ENCODE assay signal across 9 mouse cellular contexts in the genomic region with DNA sequence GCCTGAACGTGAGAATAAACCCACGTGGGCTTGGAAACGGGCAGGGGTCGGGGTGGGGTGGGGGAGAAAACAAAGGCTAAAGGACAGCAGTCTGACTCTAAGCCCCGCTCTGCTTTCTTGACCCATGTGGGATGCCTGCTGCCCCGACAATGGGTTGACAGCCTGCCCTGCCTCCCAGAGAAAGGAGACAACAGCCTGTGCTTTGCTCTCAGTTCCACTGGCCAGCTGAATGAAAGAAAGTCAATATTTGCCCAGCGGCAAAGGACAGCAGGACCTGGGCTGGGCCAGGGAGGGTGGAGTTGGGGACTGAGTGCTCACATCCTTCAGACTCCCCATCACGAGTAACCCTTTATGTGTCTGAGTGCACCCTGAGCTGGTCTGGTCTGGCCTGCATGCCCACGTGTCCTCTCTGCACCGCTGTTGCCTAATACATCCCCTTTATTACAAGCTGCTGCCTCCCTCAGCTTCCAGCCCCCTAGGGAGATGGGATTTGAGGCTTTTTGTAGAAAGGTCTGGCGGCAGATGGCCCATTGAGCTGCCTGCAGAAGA.
DNase-seq lines count a peak whose midpoint lies in the region; ATAC-seq and TF ChIP-seq lines count a peak whose summit lies in the region.
"Had no signal": no experiment of that assay in that cellular context is flagged by ENCODE, and none has a peak within 500 bp of the region (broad histone marks: within the 10 kb centered on the region; RNA-seq: fewer than 3 reads in every experiment).

No protein-coding gene starts in this region.

- WGBS in forebrain, embryonic 11.5 days = 2% methylated on average over 11 of the region's 11 CpGs
- 7% methylated on average over 11 of the region's 11 CpGs for WGBS in forebrain, embryonic 15.5 days
- 8% methylated on average over 11 of the region's 11 CpGs for WGBS in hindbrain, postnatal 0 days
- WGBS in small intestine, adult 2 months = 30% methylated on average over 11 of the region's 11 CpGs

- no peak for TF ChIP-seq POLR2A in small intestine, adult 2 months (IDR thresholded peaks at IDR 0.05; ENCODE audit: low read depth, low read length)

- TF ChIP-seq CTCF in hindbrain, postnatal 0 days (IDR thresholded peaks at IDR 0.05; ENCODE audit: low read depth) = no peak
- 0 out of 2 replicates have a peak, but pooled peaks have one; percentile 3 for TF ChIP-seq CTCF in small intestine, adult 2 months (IDR thresholded peaks at IDR 0.05; ENCODE audit: extremely low read depth, insufficient read length, insufficient replicate concordance, low read depth, low read length)

- H3K4me2 ChIP-seq in forebrain, embryonic 11.5 days (ENCODE audit: low read depth, low read length, severe bottlenecking) = no peak overlapping the region
- H3K4me2 ChIP-seq in forebrain, embryonic 15.5 days (replicated peaks) = no peak overlapping the region
- no peak overlapping the region for H3K4me2 ChIP-seq in hindbrain, postnatal 0 days (ENCODE audit: low read depth, low read length)

- no peaks in the 10 kb centered on the region for H3K9me3 ChIP-seq in forebrain, embryonic 11.5 days (ENCODE audit: control insufficient read depth, low read length)
- H3K9me3 ChIP-seq in forebrain, embryonic 15.5 days = no peaks in the 10 kb centered on the region
- H3K9me3 ChIP-seq in hindbrain, postnatal 0 days (ENCODE audit: low read length) = no peaks in the 10 kb centered on the region

- H3K36me3 ChIP-seq in forebrain, embryonic 11.5 days (ENCODE audit: control insufficient read depth, insufficient read depth, low read length) = no peaks in the 10 kb centered on the region
- no peaks in the 10 kb centered on the region for H3K36me3 ChIP-seq in forebrain, embryonic 15.5 days
- no peaks in the 10 kb centered on the region for H3K36me3 ChIP-seq in hindbrain, postnatal 0 days (ENCODE audit: insufficient read depth, low read length)
- no peaks in the 10 kb centered on the region for H3K36me3 ChIP-seq in small intestine, adult 2 months (ENCODE audit: control insufficient read depth, insufficient read depth, low read length)

- H3K4me1 ChIP-seq in forebrain, embryonic 11.5 days (replicated peaks; ENCODE audit: control insufficient read depth, insufficient read depth, low read length) = peaks cover 24% of the 10 kb centered on the region
- peaks cover 16% of the 10 kb centered on the region for H3K4me1 ChIP-seq in forebrain, embryonic 15.5 days
- H3K4me1 ChIP-seq in hindbrain, postnatal 0 days (ENCODE audit: insufficient read depth, low read length) = peaks cover 22% of the 10 kb centered on the region; the same call in 1 of the 2 replicates
- H3K4me1 ChIP-seq in small intestine, adult 2 months (ENCODE audit: control insufficient read depth, insufficient read depth, insufficient read length, low read length) = 0 out of 2 replicates have a peak, but pooled peaks cover 3% of the 10 kb centered on the region

- H3K9ac ChIP-seq in forebrain, embryonic 11.5 days (ENCODE audit: low read length) = no peak overlapping the region; the same call in 1 of the 2 replicates
- H3K9ac ChIP-seq in forebrain, embryonic 15.5 days (replicated peaks) = no peak overlapping the region
- no peak overlapping the region for H3K9ac ChIP-seq in hindbrain, postnatal 0 days (replicated peaks; ENCODE audit: low read length)

- H3K27me3 ChIP-seq in forebrain, embryonic 11.5 days (ENCODE audit: control insufficient read depth, insufficient read depth, low read length) = peaks cover 13% of the 10 kb centered on the region
- H3K27me3 ChIP-seq in forebrain, embryonic 15.5 days = peaks cover 3% of the 10 kb centered on the region; the same call in 1 of the 2 replicates
- H3K27me3 ChIP-seq in hindbrain, postnatal 0 days (ENCODE audit: insufficient read depth, low read length) = no peaks in the 10 kb centered on the region
- peaks cover 10% of the 10 kb centered on the region; the same call in 1 of the 2 replicates for H3K27me3 ChIP-seq in small intestine, adult 2 months (ENCODE audit: control insufficient read depth, insufficient read depth, low read length)

- peak; percentile 59 for ATAC-seq in forebrain, embryonic 11.5 days (replicated peaks; ENCODE audit: low FRiP score)
- ATAC-seq in forebrain, embryonic 15.5 days (replicated peaks) = no peak
- no peak; the same call in 1 of the 2 replicates for ATAC-seq in hindbrain, postnatal 0 days

- intact Hi-C loops in heart, postnatal 25 days (cut with DNase I) = no loop called here

- DNase-seq in forebrain, embryonic 11.5 days (ENCODE audit: low spot score) = no peak
- DNase-seq in hindbrain, postnatal 0 days (ENCODE audit: low spot score) = peak; percentile 59
- peak; percentile 22 for DNase-seq in lung, postnatal 14 days
- DNase-seq in layer of hippocampus, postnatal 36 days = no peak
- DNase-seq in heart, postnatal 25 days (ENCODE audit: low spot score) = no peak
- DNase-seq in thymus, postnatal 0 days (ENCODE audit: low spot score) = no peak
- DNase-seq: adrenal gland, postnatal 10 days had no signal

- H3K27ac ChIP-seq in forebrain, embryonic 11.5 days (ENCODE audit: low read depth, low read length) = peak overlapping the region; percentile 50
- no peak overlapping the region for H3K27ac ChIP-seq in forebrain, embryonic 15.5 days (replicated peaks)
- no peak overlapping the region for H3K27ac ChIP-seq in hindbrain, postnatal 0 days
- no peak overlapping the region for H3K27ac ChIP-seq in small intestine, adult 2 months (ENCODE audit: insufficient read depth, low read depth, low read length)

- H3K4me3 ChIP-seq in forebrain, embryonic 11.5 days (ENCODE audit: low read depth, low read length) = no peak overlapping the region
- no peak overlapping the region for H3K4me3 ChIP-seq in forebrain, embryonic 15.5 days
- no peak overlapping the region for H3K4me3 ChIP-seq in hindbrain, postnatal 0 days (ENCODE audit: low read length)
- no peak overlapping the region for H3K4me3 ChIP-seq in small intestine, adult 2 months (ENCODE audit: low read depth, low read length)

Comparison
In these comparisons a context has a peak if more than half of its experiments do, and no peak if none do; other contexts are left out.
1. DNase-seq: peak in hindbrain, postnatal 0 days (single experiment) and lung, postnatal 14 days (single experiment); none in forebrain, embryonic 11.5 days (single experiment), layer of hippocampus, postnatal 36 days (0 of 2), heart, postnatal 25 days (single experiment) and thymus, postnatal 0 days (single experiment).